Mouse (Mus musculus) small intestine, adult 2 months (tissue): Measurements from ENCODE around the gene Higd1a.

Experiments used
- CTCF ChIP-seq: fragments of 200-500 bp; IDR thresholded peaks from 2 replicates; pipeline ENCODE4 v1.5.1; 2012; ENCODE audit warnings: low read depth, mild to moderate bottlenecking, control low read depth, inconsistent platforms, low read length, moderate library complexity, mixed read lengths; ENCODE audit not compliant: insufficient replicate concordance, insufficient read length; ENCODE audit errors: extremely low read depth
- POLR2A ChIP-seq: fragments of 200-500 bp; IDR thresholded peaks from 2 replicates; pipeline ENCODE4 v1.6.1; 2012; ENCODE audit warnings: low read depth, mild to moderate bottlenecking, control low read depth, inconsistent platforms, low read length, moderate library complexity

GRCm38 (mm10) chr9:121889927-121890440 is 31.8 kb upstream of the Higd1a start:
- TF ChIP-seq CTCF (no peak), POLR2A (no peak)
